Mouse (Mus musculus) spleen, postnatal 4 days (tissue): ENCODE measurements around the gene Ros1.
A peak's percentile ranks its signal among the peaks of the same experiment; 100 is the strongest.

ENCODE experiments used
- DNase-seq, 2 experiments: peaks; one replicate each; pipeline ENCODE4 v3.0.0; 2022; ENCODE audit warnings: low spot score in 2 of 2

The Ros1 gene

GRCm38 (mm10) chr10:52194957-52195852 lies at the start of gene Ros1:
Ros1 (minus strand) TSS chr10:52195244.
- no peak for DNase-seq

- DNase-seq, result no peak
Observed at GRCm38 (mm10) chr10:52242680-52243323, 47.8 kb upstream of the Ros1 start.

GRCm38 (mm10) chr10:52242015-52242414 lies 47.0 kb upstream of the Ros1 start:
- no peak for DNase-seq

GRCm38 (mm10) chr10:52235461-52235860 lies 40.4 kb upstream of the Ros1 start:
- DNase-seq, result no peak

- no peak for DNase-seq
Observed at GRCm38 (mm10) chr10:52234654-52234981, 39.6 kb upstream of the Ros1 start.

GRCm38 (mm10) chr10:52233969-52234653 lies 39.1 kb upstream of the Ros1 start:
- DNase-seq, result peak in 1 of 2 experiments; percentile 24

- DNase-seq, result peak; percentile 45 to 74
Observed at GRCm38 (mm10) chr10:52233301-52233968, 38.4 kb upstream of the Ros1 start, which contains the start of gene Dcbld1. Dcbld1 (plus strand) TSS chr10:52233619.

GRCm38 (mm10) chr10:52232196-52233176 lies 37.4 kb upstream of the Ros1 start:
- peak in 1 of 2 experiments; percentile 14 for DNase-seq

GRCm38 (mm10) chr10:52219600-52219999 lies 24.6 kb upstream of the Ros1 start:
- no peak for DNase-seq

GRCm38 (mm10) chr10:52217564-52217934 lies 22.5 kb upstream of the Ros1 start:
- DNase-seq, result no peak

- peak; percentile 18 to 67 for DNase-seq
Observed at GRCm38 (mm10) chr10:52216797-52217563, 21.9 kb upstream of the Ros1 start.

- no peak for DNase-seq
Observed at GRCm38 (mm10) chr10:52215267-52215818, 20.3 kb upstream of the Ros1 start.

GRCm38 (mm10) chr10:52204006-52204405 lies 9.0 kb upstream of the Ros1 start:
- no peak for DNase-seq

- DNase-seq, result no peak
Observed at GRCm38 (mm10) chr10:52185900-52186299, 9.1 kb downstream of the Ros1 start.

GRCm38 (mm10) chr10:52182878-52183277 lies 12.2 kb downstream of the Ros1 start:
- no peak for DNase-seq

- no peak for DNase-seq
Observed at GRCm38 (mm10) chr10:52174376-52174775, 20.7 kb downstream of the Ros1 start.

GRCm38 (mm10) chr10:52170489-52170888 lies 24.6 kb downstream of the Ros1 start:
- DNase-seq, result no peak

- no peak for DNase-seq
Observed at GRCm38 (mm10) chr10:52169841-52170240, 25.2 kb downstream of the Ros1 start.

GRCm38 (mm10) chr10:52165376-52165775 lies 29.7 kb downstream of the Ros1 start:
- no peak for DNase-seq

- no peak for DNase-seq
Observed at GRCm38 (mm10) chr10:52160604-52161003, 34.4 kb downstream of the Ros1 start.
